Mouse (Mus musculus) ES-E14 (cell line): ENCODE results near the gene Tmprss6. TPM values are rescaled to one million over a fixed set of nuclear protein-coding genes. Genes with fewer than 3 reads are reported as not detected.

ENCODE experiments used
- DNase-seq: peaks from one replicate; pipeline ENCODE4 v3.0.0-alpha.2; 2013; ENCODE audit warnings: low read depth, low spot score
- H3K27ac ChIP-seq: 2 replicates; pipeline ENCODE4 v1.5.1; 2012; ENCODE audit warnings: low read depth, mild to moderate bottlenecking, low read length, moderate library complexity, mixed read lengths; ENCODE audit not compliant: poor library complexity, insufficient read depth, severe bottlenecking
- H3K36me3 ChIP-seq: 2 replicates; pipeline ENCODE4 v1.6.1; 2012; ENCODE audit warnings: mild to moderate bottlenecking, low read length, moderate library complexity, mixed read lengths; ENCODE audit not compliant: control insufficient read depth, poor library complexity, insufficient read depth, severe bottlenecking
- H3K4me1 ChIP-seq, 2 experiments: fragments of 150-350 bp in 1 of 2; sonication (generic) in 1 of 2; 2 replicates each; pipeline ENCODE4 v1.6.1; 2012; ENCODE audit warnings: low read length in 2 of 2, mild to moderate bottlenecking in 1 of 2, mixed read lengths in 1 of 2; ENCODE audit not compliant: control insufficient read depth in 2 of 2, insufficient read depth in 2 of 2, poor library complexity in 1 of 2
- H3K4me3 ChIP-seq, 2 experiments: fragments of 150-350 bp in 1 of 2; sonication (generic) in 1 of 2; 2 replicates each; pipeline ENCODE4 v1.5.1; 2012; ENCODE audit warnings: low read length in 2 of 2, low read depth in 1 of 2, mild to moderate bottlenecking in 1 of 2, mixed read lengths in 1 of 2; ENCODE audit not compliant: insufficient read depth in 1 of 2, poor library complexity in 1 of 2, severe bottlenecking in 1 of 2
- H3K9ac ChIP-seq: 2 replicates; pipeline ENCODE4 v1.6.1; 2012; ENCODE audit warnings: low read depth, mild to moderate bottlenecking, low read length, mixed read lengths; ENCODE audit not compliant: poor library complexity, insufficient read depth, severe bottlenecking
- H3K9me3 ChIP-seq: fragments of 150-350 bp; sonication (generic); 2 replicates; pipeline ENCODE4 v1.6.1; 2012; ENCODE audit warnings: low read depth, mild to moderate bottlenecking, low read length; ENCODE audit not compliant: control insufficient read depth, insufficient read depth
- CHD2 ChIP-seq: IDR thresholded peaks from 2 replicates; pipeline ENCODE4 v1.6.1; 2014; ENCODE audit warnings: mild to moderate bottlenecking, low read depth, low read length, inconsistent platforms
- HCFC1 ChIP-seq: IDR thresholded peaks from 2 replicates; pipeline ENCODE4 v1.6.1; 2012; ENCODE audit warnings: low read length, inconsistent platforms, borderline replicate concordance; ENCODE audit not compliant: insufficient read depth
- MAFK ChIP-seq: IDR thresholded peaks from 2 replicates; pipeline ENCODE4 v1.6.1; 2014; ENCODE audit warnings: mild to moderate bottlenecking, low read depth, low read length, inconsistent platforms; ENCODE audit not compliant: insufficient read depth
- ZC3H11A ChIP-seq: IDR thresholded peaks from 2 replicates; pipeline ENCODE4 v1.6.1; 2012; ENCODE audit warnings: low read depth, mild to moderate bottlenecking, inconsistent platforms, low read length, borderline replicate concordance
- ZNF384 ChIP-seq: IDR thresholded peaks from 2 replicates; pipeline ENCODE4 v1.6.1; 2012; ENCODE audit warnings: low read depth, low read length, inconsistent platforms
- in situ Hi-C, 2 experiments: fragments of 600-800 bp; cut with MboI; formaldehyde crosslinking; loops; one replicate each; pipeline ENCODE4 v1.15.1; 2025; ENCODE audit warnings: low sequenced_read_pairs in 2 of 2, inconsistent platforms in 1 of 2; ENCODE audit not compliant: unreplicated experiment in 2 of 2
- total RNA-seq: library from RNA; depleted of rRNA; stranded (reverse); fragments of 300-350 nt; gene quantifications from 2 replicates; pipeline ENCODE4 v1.2.3, GENCODE M21; 2012; rRNA removed

Tmprss6 gene
- 0.49 and 0.63 TPM in 2 replicates for total RNA-seq

GRCm38 (mm10) chr15:78468379-78468937, at the start of gene Tmprss6:
Gene Tmprss6 (minus strand): TSS chr15:78468634.
- no peak for TF ChIP-seq ZC3H11A
- H3K9me3 ChIP-seq: no peaks in the 10 kb centered on the region
- no peaks in the 10 kb centered on the region for H3K4me1 ChIP-seq

DNA sequence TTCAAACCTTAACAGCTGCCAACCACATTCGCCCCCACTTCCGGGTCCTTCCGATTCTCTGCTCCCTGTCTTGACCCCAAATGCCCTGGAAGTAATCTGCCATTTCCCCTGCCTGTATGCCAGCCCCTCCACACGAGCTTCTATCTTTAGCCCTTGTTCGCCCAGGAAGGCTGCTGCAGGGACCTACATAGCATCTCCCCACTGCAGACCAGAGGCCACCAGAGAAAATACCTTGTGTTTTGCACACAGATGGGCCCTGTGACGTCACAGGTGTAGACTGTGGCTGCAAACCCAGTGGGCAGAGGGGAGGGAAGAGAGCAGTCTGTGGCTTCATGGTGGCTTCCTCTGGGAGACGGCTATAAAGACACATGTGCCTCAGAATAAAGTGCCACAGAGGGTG, 49.8 kb upstream of the Tmprss6 start:
- no peak overlapping the region for H3K27ac ChIP-seq
- in situ Hi-C loops: no loop called here
- no peak for TF ChIP-seq MAFK
- no peak for TF ChIP-seq HCFC1
- TF ChIP-seq ZNF384: no peak
- TF ChIP-seq CHD2: no peak
- TF ChIP-seq ZC3H11A: no peak
- no peak overlapping the region for H3K9ac ChIP-seq
- H3K4me3 ChIP-seq: no peak overlapping the region
- H3K9me3 ChIP-seq: no peaks in the 10 kb centered on the region
- no peak for DNase-seq
- H3K36me3 ChIP-seq: no peaks in the 10 kb centered on the region
- H3K4me1 ChIP-seq: peaks cover 0 to 3% of the 10 kb centered on the region in 2 experiments; a peak in 1 of 4 replicates

More at GRCm38 (mm10) chr15:78468379-78468937, at the start of gene Tmprss6:
- DNase-seq: no peak
- Histone ChIP-seq H3K27ac (no peak within 1 kb of the TSS), H3K4me3 (no peak within 1 kb of the TSS), H3K36me3 (no peaks in the 10 kb centered on the region), H3K9ac (no peak within 1 kb of the TSS)
- in situ Hi-C loops: no loop called here

DNA sequence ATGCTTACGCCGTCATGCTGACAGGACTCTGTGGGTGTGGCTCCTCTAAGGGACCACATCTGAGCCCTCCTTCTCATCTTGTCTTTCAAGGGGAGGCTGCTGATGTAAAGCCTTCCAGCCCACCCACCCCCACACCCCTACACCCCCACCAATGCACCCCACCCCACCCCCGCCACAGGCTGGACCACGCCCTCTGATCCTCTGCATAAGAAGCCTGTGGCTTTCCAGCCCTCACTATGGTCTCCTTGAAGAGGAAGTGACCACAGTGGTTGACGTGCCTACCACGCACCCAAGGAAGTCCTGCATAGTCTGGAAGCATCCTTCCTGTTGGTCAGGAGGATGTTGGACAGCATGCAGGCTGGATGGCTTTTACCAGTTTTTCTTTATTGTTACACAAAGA, 47.3 kb upstream of the Tmprss6 start:
- no peaks in the 10 kb centered on the region for H3K9me3 ChIP-seq
- TF ChIP-seq CHD2 (no peak), ZC3H11A (no peak), HCFC1 (no peak), MAFK (no peak), ZNF384 (no peak)
- H3K4me1 ChIP-seq: peaks cover 0 to 3% of the 10 kb centered on the region in 2 experiments; a peak in 1 of 4 replicates

DNA sequence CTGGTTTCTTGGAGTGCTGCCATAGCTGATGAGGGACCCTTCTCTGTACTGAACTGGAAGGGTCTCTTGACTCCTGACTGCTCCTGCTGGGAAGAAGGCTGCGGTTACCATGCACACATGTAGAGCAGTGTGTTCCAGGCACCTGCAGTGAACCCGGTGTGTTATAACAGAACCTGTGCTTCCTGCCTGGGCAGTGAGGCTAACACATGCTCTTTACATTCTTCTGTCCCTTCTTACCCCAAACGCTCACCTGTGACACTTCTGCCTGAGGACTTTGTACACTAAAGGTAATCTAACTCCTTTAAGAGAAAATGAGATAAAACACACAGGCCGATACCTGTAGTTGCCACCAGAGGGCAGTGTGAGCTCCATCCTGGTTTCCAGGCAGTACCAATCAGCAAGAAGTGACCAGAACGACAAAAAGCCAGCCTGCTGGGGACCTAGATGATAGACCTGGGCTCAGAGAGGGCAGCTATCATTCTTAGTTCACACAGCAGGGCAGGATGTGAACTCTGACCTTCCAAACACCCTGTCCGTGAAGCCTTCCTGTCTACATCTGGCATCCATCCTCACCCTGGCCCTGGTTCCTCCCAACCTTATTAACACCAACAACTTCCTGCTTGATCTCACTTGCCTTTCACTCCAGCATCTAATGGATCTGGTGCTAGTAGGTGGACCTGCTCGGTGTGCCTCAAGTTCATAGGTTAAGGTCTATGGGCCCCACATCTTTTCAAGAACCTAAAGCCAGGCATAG, 46.1 kb upstream of the Tmprss6 start:
- no peak overlapping the region for H3K27ac ChIP-seq
- in situ Hi-C loops: no loop called here
- H3K36me3 ChIP-seq: no peaks in the 10 kb centered on the region
- no peak overlapping the region for H3K4me3 ChIP-seq
- peaks cover 0 to 11% of the 10 kb centered on the region in 2 experiments; a peak in 2 of 4 replicates for H3K4me1 ChIP-seq
- no peak overlapping the region for H3K9ac ChIP-seq
- DNase-seq: peak; percentile 53
- no peak for TF ChIP-seq CHD2
- TF ChIP-seq ZC3H11A: no peak
- no peak for TF ChIP-seq MAFK
- TF ChIP-seq HCFC1: no peak
- no peaks in the 10 kb centered on the region for H3K9me3 ChIP-seq

More for the DNA sequence above, 47.3 kb upstream of the Tmprss6 start:
- Histone ChIP-seq H3K27ac (no peak overlapping the region), H3K4me3 (no peak overlapping the region), H3K36me3 (no peaks in the 10 kb centered on the region), H3K9ac (no peak overlapping the region)
- in situ Hi-C loops: no loop called here
- no peak for DNase-seq

DNA sequence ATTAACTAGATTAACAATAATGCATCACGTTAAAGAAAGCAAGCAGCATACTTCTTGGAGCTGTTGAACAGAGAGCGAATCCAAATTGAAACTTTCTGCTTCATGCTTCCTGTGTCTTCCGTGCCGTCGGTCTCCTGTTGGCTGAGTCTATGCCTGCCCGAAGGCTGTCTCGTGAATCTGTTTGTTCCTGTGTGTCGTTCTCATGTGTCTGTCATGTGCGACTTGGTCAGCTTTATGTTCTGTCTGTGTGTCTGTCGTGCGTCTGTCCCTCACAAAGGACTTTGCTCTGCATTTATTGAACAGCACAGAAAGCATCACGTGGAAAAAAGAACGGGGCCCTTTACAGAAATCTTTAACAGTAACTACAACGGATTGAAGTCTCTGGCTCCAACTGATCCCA, 44.6 kb upstream of the Tmprss6 start:
- Histone ChIP-seq H3K4me1 (peaks cover 0 to 11% of the 10 kb centered on the region in 2 experiments; a peak in 2 of 4 replicates), H3K4me3 (no peak overlapping the region)
- TF ChIP-seq CHD2: no peak

More for the DNA sequence above, 44.6 kb upstream of the Tmprss6 start:
- Histone ChIP-seq H3K9ac (no peak overlapping the region), H3K36me3 (no peaks in the 10 kb centered on the region), H3K9me3 (no peaks in the 10 kb centered on the region), H3K27ac (no peak overlapping the region)
- in situ Hi-C loops: no loop called here
- no peak for DNase-seq
